Mouse (Mus musculus): Measurements from ENCODE around the gene Dpp3. TPM values are rescaled to one million over a fixed set of nuclear protein-coding genes. Genes with fewer than 3 reads are reported as not detected.
"Not testable (repeated sequence)": the region's sequence is repeated elsewhere in the genome, so short reads cannot be mapped to it uniquely, and the experiment has no call there.

The Dpp3 gene
- polyA plus RNA-seq, 2 experiments, result 90.9 to 96.5 TPM

- no peak for DNase-seq (ENCODE audit: low spot score)
- Histone ChIP-seq H3K36me3 (ENCODE audit: control insufficient read depth, insufficient read depth, low read length) (no peaks in the 10 kb centered on the region), H3K27ac (replicated peaks; ENCODE audit: low read depth, low read length) (0 out of 2 replicates have a peak within 1 kb of the TSS, but pooled peaks have one; percentile 26), H3K4me2 (replicated peaks; ENCODE audit: low read depth, low read length, severe bottlenecking) (peak within 1 kb of the TSS; percentile 82), H3K9me3 (ENCODE audit: control insufficient read depth, low read length) (no peaks in the 10 kb centered on the region), H3K27me3 (ENCODE audit: control insufficient read depth, insufficient read depth, low read length) (no peaks in the 10 kb centered on the region), H3K9ac (ENCODE audit: low read depth, low read length, severe bottlenecking) (peak within 1 kb of the TSS; percentile 70), H3K4me3 (replicated peaks; ENCODE audit: low read length) (peak within 1 kb of the TSS; percentile 79), H3K4me1 (ENCODE audit: control insufficient read depth, insufficient read depth, low read length) (peaks cover 11% of the 10 kb centered on the region; the same call in 1 of the 2 replicates)
- ATAC-seq (ENCODE audit: low FRiP score, low read depth), result no peak
- 6% methylated on average over 17 of the region's 17 CpGs for WGBS
- TF ChIP-seq POLR2A (IDR thresholded peaks at IDR 0.05; ENCODE audit: borderline replicate concordance, extremely low read depth, insufficient read depth, insufficient read length), result no peak
These were observed 50.3 kb downstream of the Dpp3 start, which contains the start of gene Actn3 for GRCm38 (mm10) chr19:4877785-4878184. Gene Actn3 (minus strand): TSS chr19:4877909.

DNA sequence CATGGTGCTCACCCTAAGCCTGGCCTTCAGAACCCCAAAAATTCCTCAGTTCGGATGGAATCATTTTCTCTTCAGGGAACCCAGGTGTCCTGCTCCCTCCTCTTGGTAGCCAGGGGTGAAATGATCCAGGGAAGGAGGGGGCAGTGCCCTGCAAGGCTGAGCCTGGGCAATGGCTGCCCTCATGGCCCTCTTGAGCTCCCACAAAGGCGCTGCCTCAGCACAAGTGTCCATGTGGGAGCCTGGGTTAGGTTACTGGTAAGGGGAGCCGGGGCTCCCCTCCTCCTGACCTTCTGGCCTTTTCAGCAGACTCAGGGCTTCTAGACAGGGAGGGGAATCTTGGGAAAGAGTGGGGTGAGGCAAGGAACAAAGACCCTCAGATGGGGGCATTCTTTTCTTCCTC is 51.3 kb downstream of the Dpp3 start:
- Histone ChIP-seq H3K4me3 (replicated peaks; ENCODE audit: low read length) (no peak overlapping the region), H3K9ac (ENCODE audit: low read depth, low read length, severe bottlenecking) (no peak overlapping the region), H3K4me2 (replicated peaks; ENCODE audit: low read depth, low read length, severe bottlenecking) (no peak overlapping the region; the same call in 1 of the 2 replicates), H3K4me1 (ENCODE audit: control insufficient read depth, insufficient read depth, low read length) (peaks cover 11% of the 10 kb centered on the region; the same call in 1 of the 2 replicates), H3K9me3 (ENCODE audit: control insufficient read depth, low read length) (no peaks in the 10 kb centered on the region), H3K27me3 (ENCODE audit: control insufficient read depth, insufficient read depth, low read length) (no peaks in the 10 kb centered on the region), H3K36me3 (ENCODE audit: control insufficient read depth, insufficient read depth, low read length) (no peaks in the 10 kb centered on the region), H3K27ac (replicated peaks; ENCODE audit: low read depth, low read length) (no peak overlapping the region)
- ATAC-seq (ENCODE audit: low FRiP score, low read depth) (no peak), DNase-seq (ENCODE audit: low spot score) (no peak)
- TF ChIP-seq POLR2A (IDR thresholded peaks at IDR 0.05; ENCODE audit: borderline replicate concordance, extremely low read depth, insufficient read depth, insufficient read length), result no peak
- 67% methylated on average over 3 of the region's 3 CpGs for WGBS

DNA sequence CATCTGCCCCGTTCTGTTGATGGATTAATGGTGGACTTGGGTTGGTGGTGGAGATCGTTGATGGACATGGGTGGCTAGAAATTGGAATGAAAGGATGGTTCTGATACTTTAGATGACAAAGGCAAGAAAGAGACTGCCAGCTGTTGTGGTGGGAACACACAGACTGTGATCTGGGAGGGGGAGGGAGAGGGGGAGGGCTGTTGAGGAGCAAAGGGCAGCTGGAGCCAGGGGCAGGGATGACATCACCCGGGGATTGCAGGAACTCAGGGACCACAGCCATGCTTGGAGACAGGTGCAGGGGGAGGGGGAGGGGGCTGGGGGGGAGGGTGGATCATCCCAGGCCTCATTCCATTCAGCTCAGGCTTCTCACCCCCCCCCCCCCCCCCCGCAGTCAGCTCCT is 51.8 kb downstream of the Dpp3 start:
- no peak overlapping the region for H3K27ac ChIP-seq (replicated peaks; ENCODE audit: low read depth, low read length)
- H3K4me1 ChIP-seq (ENCODE audit: control insufficient read depth, insufficient read depth, low read length), result peaks cover 11% of the 10 kb centered on the region; the same call in 1 of the 2 replicates
- TF ChIP-seq POLR2A (IDR thresholded peaks at IDR 0.05; ENCODE audit: borderline replicate concordance, extremely low read depth, insufficient read depth, insufficient read length), result no peak
- H3K9me3 ChIP-seq (ENCODE audit: control insufficient read depth, low read length), result no peaks in the 10 kb centered on the region
- no peak overlapping the region for H3K9ac ChIP-seq (ENCODE audit: low read depth, low read length, severe bottlenecking)
- H3K4me3 ChIP-seq (replicated peaks; ENCODE audit: low read length), result no peak overlapping the region
- H3K27me3 ChIP-seq (ENCODE audit: control insufficient read depth, insufficient read depth, low read length), result no peaks in the 10 kb centered on the region
- H3K4me2 ChIP-seq (replicated peaks; ENCODE audit: low read depth, low read length, severe bottlenecking), result no peak overlapping the region
- no peak for DNase-seq (ENCODE audit: low spot score)
- no peak for ATAC-seq (ENCODE audit: low FRiP score, low read depth)
- no peaks in the 10 kb centered on the region for H3K36me3 ChIP-seq (ENCODE audit: control insufficient read depth, insufficient read depth, low read length)
- WGBS, result 51% methylated on average over 4 of the region's 4 CpGs

DNA sequence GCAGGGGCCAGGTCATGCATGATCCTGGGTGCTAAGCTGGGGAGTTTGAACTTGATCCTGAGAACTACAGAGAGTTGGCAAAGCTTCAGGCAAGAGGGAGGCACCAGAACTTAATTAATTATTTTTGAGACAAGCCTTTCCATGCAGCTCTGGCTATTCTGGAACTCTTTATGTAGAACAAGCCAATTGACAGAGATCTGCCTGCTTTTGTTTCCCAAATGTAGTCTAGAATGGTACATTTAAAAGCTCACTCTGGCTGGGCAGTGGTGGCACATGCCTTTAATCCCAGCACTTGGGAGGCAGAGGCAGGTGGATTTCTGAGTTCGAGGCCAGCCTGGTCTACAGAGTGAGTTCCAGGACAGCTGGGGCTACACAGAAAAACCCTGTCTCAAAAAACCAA is 53.5 kb downstream of the Dpp3 start:
- not testable (repeated sequence) for H3K27me3 ChIP-seq (ENCODE audit: control insufficient read depth, insufficient read depth, low read length); ATAC-seq (ENCODE audit: low FRiP score, low read depth); H3K4me3 ChIP-seq (replicated peaks; ENCODE audit: low read length); H3K27ac ChIP-seq (replicated peaks; ENCODE audit: low read depth, low read length); H3K9me3 ChIP-seq (ENCODE audit: control insufficient read depth, low read length); DNase-seq (ENCODE audit: low spot score); H3K4me2 ChIP-seq (replicated peaks; ENCODE audit: low read depth, low read length, severe bottlenecking); H3K9ac ChIP-seq (ENCODE audit: low read depth, low read length, severe bottlenecking); H3K36me3 ChIP-seq (ENCODE audit: control insufficient read depth, insufficient read depth, low read length)
- peaks cover 11% of the 10 kb centered on the region; the same call in 1 of the 2 replicates for H3K4me1 ChIP-seq (ENCODE audit: control insufficient read depth, insufficient read depth, low read length)
- WGBS, result 93% methylated on average over 1 of the region's 1 CpGs

- no peaks in the 10 kb centered on the region for H3K9me3 ChIP-seq (ENCODE audit: control insufficient read depth, low read length)
- peaks cover 6% of the 10 kb centered on the region; the same call in 1 of the 2 replicates for H3K4me1 ChIP-seq (ENCODE audit: control insufficient read depth, insufficient read depth, low read length)
- no peak for TF ChIP-seq POLR2A (IDR thresholded peaks at IDR 0.05; ENCODE audit: borderline replicate concordance, extremely low read depth, insufficient read depth, insufficient read length)
- WGBS, result 5% methylated on average over 17 of the region's 17 CpGs
- H3K36me3 ChIP-seq (ENCODE audit: control insufficient read depth, insufficient read depth, low read length), result 0 out of 2 replicates have a peak, but pooled peaks cover under 1% of the 10 kb centered on the region
- no peak for ATAC-seq (ENCODE audit: low FRiP score, low read depth)
- H3K27me3 ChIP-seq (ENCODE audit: control insufficient read depth, insufficient read depth, low read length), result no peaks in the 10 kb centered on the region
- no peak overlapping the region for H3K9ac ChIP-seq (ENCODE audit: low read depth, low read length, severe bottlenecking)
- H3K4me2 ChIP-seq (replicated peaks; ENCODE audit: low read depth, low read length, severe bottlenecking), result peak overlapping the region; percentile 26
- no peak overlapping the region for H3K4me3 ChIP-seq (replicated peaks; ENCODE audit: low read length)
- no peak overlapping the region for H3K27ac ChIP-seq (replicated peaks; ENCODE audit: low read depth, low read length)
- no peak for DNase-seq (ENCODE audit: low spot score)
These were observed 62.9 kb downstream of the Dpp3 start for GRCm38 (mm10) chr19:4865147-4865546.

DNA sequence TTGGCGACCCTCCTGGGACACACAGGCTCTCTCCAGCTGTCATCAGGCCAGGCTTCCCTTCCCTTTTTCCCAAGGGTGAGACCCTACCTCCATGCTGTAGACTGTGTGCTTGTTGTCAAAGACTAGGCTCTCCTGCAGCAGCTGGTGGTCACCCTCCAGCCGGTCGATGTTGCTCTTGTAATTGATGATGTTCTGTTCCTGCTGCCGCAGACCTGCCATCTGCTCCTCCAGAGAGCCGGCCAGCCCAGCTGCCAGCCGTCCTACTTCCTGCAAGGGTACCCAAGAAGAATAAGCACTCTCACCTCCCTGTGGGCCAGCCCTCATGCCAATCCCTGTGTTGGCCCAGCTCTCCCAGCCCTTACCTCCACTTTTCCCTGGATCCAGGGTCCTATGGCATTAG is 65.0 kb downstream of the Dpp3 start:
- Histone ChIP-seq H3K36me3 (ENCODE audit: control insufficient read depth, insufficient read depth, low read length) (0 out of 2 replicates have a peak, but pooled peaks cover 2% of the 10 kb centered on the region), H3K9ac (ENCODE audit: low read depth, low read length, severe bottlenecking) (no peak overlapping the region), H3K4me3 (replicated peaks; ENCODE audit: low read length) (no peak overlapping the region), H3K4me1 (ENCODE audit: control insufficient read depth, insufficient read depth, low read length) (peaks cover 6% of the 10 kb centered on the region; the same call in 1 of the 2 replicates), H3K9me3 (ENCODE audit: control insufficient read depth, low read length) (no peaks in the 10 kb centered on the region), H3K27me3 (ENCODE audit: control insufficient read depth, insufficient read depth, low read length) (no peaks in the 10 kb centered on the region), H3K27ac (replicated peaks; ENCODE audit: low read depth, low read length) (no peak overlapping the region), H3K4me2 (replicated peaks; ENCODE audit: low read depth, low read length, severe bottlenecking) (no peak overlapping the region)
- WGBS, result 76% methylated on average over 6 of the region's 6 CpGs
- ATAC-seq (ENCODE audit: low FRiP score, low read depth), result no peak
- TF ChIP-seq POLR2A (IDR thresholded peaks at IDR 0.05; ENCODE audit: borderline replicate concordance, extremely low read depth, insufficient read depth, insufficient read length), result no peak
- DNase-seq (ENCODE audit: low spot score), result no peak

Data from limb, embryonic 14.5 days (tissue).